Mouse (Mus musculus): ENCODE measurements around the gene Stxbp4.

GRCm38 (mm10) chr11:90622500-90622899 is 15.4 kb downstream of the Stxbp4 start:
- TF ChIP-seq CTCF (IDR thresholded peaks at IDR 0.05; ENCODE audit: insufficient read depth, low read length) = no peak
- no peak for TF ChIP-seq POLR2A (IDR thresholded peaks at IDR 0.05; ENCODE audit: borderline replicate concordance, extremely low read depth, low read depth, low read length)

Data from lung, adult 2 months (tissue).